Mouse (Mus musculus): ENCODE data around the gene Ell.

Ell gene

GRCm38 (mm10) chr8:70635527-70635926 is 96.3 kb downstream of the Ell start:
- DNase-seq (ENCODE audit: inconsistent age in 2 of 2, low spot score in 1 of 2) = no peak

- DNase-seq (ENCODE audit: inconsistent age in 2 of 2, low spot score in 1 of 2) = no peak
These were observed 97.6 kb downstream of the Ell start for GRCm38 (mm10) chr8:70636838-70637237.

GRCm38 (mm10) chr8:70638752-70639151 is 99.5 kb downstream of the Ell start:
- no peak for DNase-seq (ENCODE audit: inconsistent age in 2 of 2, low spot score in 1 of 2)

Data from adrenal gland, adult (tissue).